Mouse (Mus musculus) forebrain, embryonic 11.5 days (tissue): ENCODE results near the gene Cd63. TPM values are rescaled to one million over a fixed set of nuclear protein-coding genes. Genes with fewer than 3 reads are reported as not detected.

Source experiments
- ATAC-seq: fragments of 200-750 bp; cut with Nextera tagmentation; replicated peaks from 2 replicates; pipeline ENCODE4 v1.8.0; 2017; ENCODE audit warnings: moderate TSS enrichment; ENCODE audit not compliant: low FRiP score
- DNase-seq: peaks from one replicate; pipeline ENCODE4 v3.0.0-alpha.2; 2017; ENCODE audit warnings: low spot score
- H3K27ac ChIP-seq: fragments of 300-500 bp; sonication (generic); 2 replicates; pipeline ENCODE4 v1.5.1; 2014; ENCODE audit warnings: low read depth, low read length
- H3K27me3 ChIP-seq: fragments of 300-500 bp; sonication (generic); 2 replicates; pipeline ENCODE4 v1.6.1; 2014; ENCODE audit warnings: mild to moderate bottlenecking, low read length, mixed read lengths; ENCODE audit not compliant: control insufficient read depth, insufficient read depth
- H3K36me3 ChIP-seq: fragments of 300-500 bp; sonication (generic); 2 replicates; pipeline ENCODE4 v1.6.1; 2014; ENCODE audit warnings: mild to moderate bottlenecking, low read length, moderate library complexity, mixed read lengths; ENCODE audit not compliant: control insufficient read depth, insufficient read depth
- H3K4me1 ChIP-seq: fragments of 300-500 bp; sonication (generic); replicated peaks from 2 replicates; pipeline ENCODE4 v1.6.1; 2014; ENCODE audit warnings: low read length, mixed read lengths; ENCODE audit not compliant: control insufficient read depth, insufficient read depth
- H3K4me2 ChIP-seq: fragments of 300-500 bp; sonication (generic); 2 replicates; pipeline ENCODE4 v1.6.1; 2014; ENCODE audit warnings: low read depth, mild to moderate bottlenecking, low read length, moderate library complexity, mixed read lengths; ENCODE audit not compliant: severe bottlenecking
- H3K4me3 ChIP-seq: fragments of 300-500 bp; sonication (generic); 2 replicates; pipeline ENCODE4 v1.5.1; 2014; ENCODE audit warnings: low read depth, low read length
- H3K9ac ChIP-seq: fragments of 300-500 bp; sonication (generic); 2 replicates; pipeline ENCODE4 v1.6.1; 2014; ENCODE audit warnings: low read length
- H3K9me3 ChIP-seq: fragments of 300-500 bp; sonication (generic); 2 replicates; pipeline ENCODE4 v1.6.1; 2016; ENCODE audit warnings: low read length, mixed read lengths; ENCODE audit not compliant: control insufficient read depth
- WGBS: fragments of 180-500 bp; shearing (Covaris S2); extraction: QIAGEN DNeasy Blood & Tissue Kit; methylation state at CpG from one replicate; pipeline ENCODE4 v1.1.7; 2014; 5-methylcytosine and 5-hydroxymethylcytosine counted together
- polyA plus RNA-seq: library from polyadenylated mRNA; unstranded; fragments of >200 nt; fragmentation: Nextera tagmentation; extraction: Ambion mirVana; gene quantifications from 2 replicates; pipeline ENCODE4 v1.2.1, GENCODE M21; 2014

Gene Cd63
- polyA plus RNA-seq, 1 experiment from 2014 or later, result 144 TPM

GRCm38 (mm10) chr10:128896807-128897206 is 4.0 kb upstream of the Cd63 start:
- Histone ChIP-seq H3K27ac (no peak overlapping the region), H3K9me3 (no peaks in the 10 kb centered on the region), H3K27me3 (peaks cover 7% of the 10 kb centered on the region), H3K4me1 (peaks cover 5% of the 10 kb centered on the region; the same call in 1 of the 2 replicates), H3K4me3 (no peak overlapping the region), H3K4me2 (no peak overlapping the region), H3K36me3 (no peaks in the 10 kb centered on the region), H3K9ac (no peak overlapping the region)
- 68% methylated on average over 1 of the region's 1 CpGs for WGBS
- ATAC-seq (no peak), DNase-seq (no peak)

GRCm38 (mm10) chr10:128897501-128897900 is 3.3 kb upstream of the Cd63 start:
- Histone ChIP-seq H3K4me1 (peaks cover 2% of the 10 kb centered on the region; the same call in 1 of the 2 replicates), H3K36me3 (no peaks in the 10 kb centered on the region), H3K9ac (no peak overlapping the region), H3K27ac (no peak overlapping the region), H3K4me3 (no peak overlapping the region), H3K4me2 (no peak overlapping the region), H3K9me3 (no peaks in the 10 kb centered on the region), H3K27me3 (peaks cover 7% of the 10 kb centered on the region)
- DNase-seq, result no peak
- 38% methylated on average over 1 of the region's 1 CpGs for WGBS
- no peak for ATAC-seq

GRCm38 (mm10) chr10:128899759-128900490 is 864 bp upstream of the Cd63 start:
- WGBS, result 77% methylated on average over 6 of the region's 6 CpGs

GRCm38 (mm10) chr10:128901409-128901808 is 620 bp downstream of the Cd63 start:
- WGBS, result 84% methylated on average over 1 of the region's 1 CpGs
- no peak overlapping the region for H3K4me2 ChIP-seq
- no peak for ATAC-seq

More at GRCm38 (mm10) chr10:128899759-128900490, 864 bp upstream of the Cd63 start:
- Histone ChIP-seq H3K27ac (no peak overlapping the region), H3K36me3 (no peaks in the 10 kb centered on the region), H3K4me2 (no peak overlapping the region), H3K9ac (no peak overlapping the region), H3K9me3 (no peaks in the 10 kb centered on the region), H3K4me3 (no peak overlapping the region), H3K27me3 (peaks cover 7% of the 10 kb centered on the region), H3K4me1 (no peaks in the 10 kb centered on the region)
- ATAC-seq, result no peak
- no peak for DNase-seq

GRCm38 (mm10) chr10:128902409-128902988 is 1.7 kb downstream of the Cd63 start:
- WGBS, result 90% methylated on average over 3 of the region's 3 CpGs
- Histone ChIP-seq H3K27me3 (no peaks in the 10 kb centered on the region), H3K36me3 (no peaks in the 10 kb centered on the region), H3K9ac (no peak overlapping the region), H3K4me3 (no peak overlapping the region), H3K9me3 (no peaks in the 10 kb centered on the region), H3K4me1 (no peaks in the 10 kb centered on the region), H3K4me2 (no peak overlapping the region), H3K27ac (no peak overlapping the region)
- no peak for DNase-seq
- ATAC-seq, result no peak

More at GRCm38 (mm10) chr10:128901409-128901808, 620 bp downstream of the Cd63 start:
- H3K27ac ChIP-seq, result no peak overlapping the region
- peaks cover 2% of the 10 kb centered on the region for H3K27me3 ChIP-seq
- no peak for DNase-seq
- H3K9me3 ChIP-seq, result no peaks in the 10 kb centered on the region
- H3K4me1 ChIP-seq, result no peaks in the 10 kb centered on the region
- H3K36me3 ChIP-seq, result no peaks in the 10 kb centered on the region
- H3K9ac ChIP-seq, result no peak overlapping the region
- no peak overlapping the region for H3K4me3 ChIP-seq

GRCm38 (mm10) chr10:128904812-128905211 is 4.0 kb downstream of the Cd63 start:
- no peak for DNase-seq
- ATAC-seq, result no peak
- H3K4me2 ChIP-seq, result no peak overlapping the region
- WGBS, result 71% methylated on average over 5 of the region's 5 CpGs
- H3K9ac ChIP-seq, result no peak overlapping the region
- no peak overlapping the region for H3K27ac ChIP-seq
- 0 out of 2 replicates have a peak, but pooled peaks cover 3% of the 10 kb centered on the region for H3K4me1 ChIP-seq
- H3K27me3 ChIP-seq, result no peaks in the 10 kb centered on the region
- H3K36me3 ChIP-seq, result no peaks in the 10 kb centered on the region
- no peak overlapping the region for H3K4me3 ChIP-seq
- H3K9me3 ChIP-seq, result no peaks in the 10 kb centered on the region

GRCm38 (mm10) chr10:128908778-128909448 is 8.1 kb downstream of the Cd63 start:
- Histone ChIP-seq H3K36me3 (no peaks in the 10 kb centered on the region), H3K27me3 (no peaks in the 10 kb centered on the region), H3K9ac (peak overlapping the region; percentile 88; the same call in 1 of the 2 replicates), H3K4me1 (peaks cover 3% of the 10 kb centered on the region; the same call in 1 of the 2 replicates), H3K4me2 (peak overlapping the region; percentile 87), H3K9me3 (no peaks in the 10 kb centered on the region), H3K27ac (no peak overlapping the region), H3K4me3 (peak overlapping the region; percentile 74; the same call in 1 of the 2 replicates)
- DNase-seq (peak; percentile 48), ATAC-seq (no peak)
- WGBS, result 58% methylated on average over 13 of the region's 13 CpGs

- H3K4me3 ChIP-seq, result peak overlapping the region; percentile 74
- H3K36me3 ChIP-seq, result no peaks in the 10 kb centered on the region
- WGBS, result 2% methylated on average over 21 of the region's 41 CpGs
- peak overlapping the region; percentile 88 for H3K9ac ChIP-seq
- peak; percentile 81 for ATAC-seq
- H3K27me3 ChIP-seq, result no peaks in the 10 kb centered on the region
- 0 out of 2 replicates have a peak overlapping the region, but pooled peaks have one; percentile 31 for H3K27ac ChIP-seq
- peak; percentile 88 for DNase-seq
- peak overlapping the region; percentile 87 for H3K4me2 ChIP-seq
- H3K4me1 ChIP-seq, result peaks cover 3% of the 10 kb centered on the region; the same call in 1 of the 2 replicates
- no peaks in the 10 kb centered on the region for H3K9me3 ChIP-seq
These were observed 8.8 kb downstream of the Cd63 start for GRCm38 (mm10) chr10:128909567-128910028.
